Mouse (Mus musculus) C2C12 (cell line): ENCODE measurements around the gene Lsamp.

Source experiments
- CEBPB ChIP-seq: IDR thresholded peaks from one replicate; pipeline ENCODE4 v1.6.1; 2011; ENCODE audit warnings: low read depth, mild to moderate bottlenecking, control low read depth, moderate library complexity
- CTCF ChIP-seq: IDR thresholded peaks from one replicate; pipeline ENCODE4 v1.5.1; 2011; ENCODE audit not compliant: control insufficient read depth, insufficient read depth, insufficient read length
- FOSL1 ChIP-seq: IDR thresholded peaks from one replicate; pipeline ENCODE4 v1.8.0; 2011; ENCODE audit warnings: mild to moderate bottlenecking, low read length; ENCODE audit not compliant: poor library complexity, insufficient read depth, severe bottlenecking
- MYOD1 ChIP-seq: IDR thresholded peaks from one replicate; pipeline ENCODE4 v1.6.1; 2011; ENCODE audit warnings: low read depth; ENCODE audit not compliant: control insufficient read depth, insufficient read length
- USF1 ChIP-seq: IDR thresholded peaks from one replicate; pipeline ENCODE4 v1.6.1; 2011; ENCODE audit warnings: low read depth, mild to moderate bottlenecking, control low read depth, moderate library complexity

DNA sequence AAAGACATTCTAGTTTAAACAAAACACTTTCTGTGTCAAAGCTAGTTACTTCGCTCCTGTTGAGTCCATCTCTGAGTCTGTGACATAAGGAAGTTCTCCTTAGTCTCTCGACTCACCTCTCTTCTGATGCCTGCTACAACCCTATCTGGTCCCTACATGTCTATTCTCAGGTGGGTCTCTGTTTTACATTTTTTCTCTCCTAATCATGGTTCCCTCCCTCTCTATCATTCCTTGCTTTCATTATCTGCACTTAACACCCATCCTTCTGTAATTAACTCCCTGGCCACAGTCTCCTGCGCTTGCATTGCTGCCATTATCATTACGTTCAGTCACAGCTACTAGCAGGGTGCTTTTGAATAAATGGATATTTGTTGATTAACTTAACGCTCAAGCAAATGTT, 726.3 kb downstream of the Lsamp start:
- TF ChIP-seq CTCF (no peak), FOSL1 (no peak), MYOD1 (no peak), CEBPB (no peak), USF1 (no peak)
